Mouse (Mus musculus): ENCODE measurements around the gene Flot1. TPM values are rescaled to one million over a fixed set of nuclear protein-coding genes. Genes with fewer than 3 reads are reported as not detected.

Flot1 gene
- polyA plus RNA-seq, 1 experiment: 212 TPM

- peak overlapping the region; percentile 76 for H3K4me3 ChIP-seq (ENCODE audit: insufficient read depth, low read length)
- TF ChIP-seq POLR2A (IDR thresholded peaks at IDR 0.05; ENCODE audit: extremely low read depth, insufficient read depth, low read length) (no peak), CTCF (IDR thresholded peaks at IDR 0.05; ENCODE audit: extremely low read depth, insufficient read depth, low read length) (no peak)
- no peak overlapping the region for H3K27ac ChIP-seq (ENCODE audit: insufficient read depth, low read length)
- no peaks in the 10 kb centered on the region for H3K4me1 ChIP-seq (ENCODE audit: control insufficient read depth, insufficient read depth, low read length)
These were observed 37.8 kb downstream of the Flot1 start for GRCm38 (mm10) chr17:35860831-35861197.

DNA sequence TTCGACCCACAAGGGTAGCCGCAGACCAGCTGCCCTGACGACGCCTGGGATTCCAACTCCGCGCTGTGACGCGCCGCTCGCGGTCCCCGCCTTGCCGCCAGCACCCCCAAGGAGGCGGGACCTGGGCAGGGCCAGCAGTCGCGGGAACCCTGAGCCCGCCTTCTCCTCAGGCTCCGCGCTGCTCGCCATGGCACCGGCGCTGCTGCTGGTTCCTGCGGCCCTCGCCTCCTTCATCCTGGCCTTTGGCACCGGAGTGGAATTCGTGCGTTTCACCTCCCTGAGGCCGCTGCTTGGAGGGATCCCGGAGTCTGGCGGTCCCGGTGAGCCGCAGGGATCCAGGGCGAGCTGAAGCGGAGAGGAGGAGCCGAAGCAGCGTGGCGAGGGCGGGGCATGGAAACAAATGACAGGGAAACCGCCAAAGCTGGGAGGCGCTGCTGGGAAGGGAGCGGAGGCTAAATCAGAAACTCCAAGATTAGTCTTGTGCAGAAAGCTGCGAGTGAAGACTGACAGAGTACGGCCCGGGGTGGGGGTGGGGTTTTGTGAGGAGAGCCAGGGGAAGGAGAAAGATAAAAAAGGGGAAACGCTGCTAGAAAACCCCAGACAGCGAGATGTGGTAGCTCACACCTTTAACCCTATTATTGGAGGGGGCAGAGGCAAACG, 38.3 kb downstream of the Flot1 start, which contains the start of gene Nrm:
Nrm (plus strand) TSS at position 121 of the 660 bp plus-strand sequence.
- 0 out of 2 replicates have a peak, but pooled peaks have one; percentile 56 for TF ChIP-seq POLR2A (IDR thresholded peaks at IDR 0.05; ENCODE audit: extremely low read depth, insufficient read depth, low read length)
- 0 out of 2 replicates have a peak, but pooled peaks have one; percentile 8 for TF ChIP-seq CTCF (IDR thresholded peaks at IDR 0.05; ENCODE audit: extremely low read depth, insufficient read depth, low read length)
- Histone ChIP-seq H3K4me1 (ENCODE audit: control insufficient read depth, insufficient read depth, low read length) (peaks cover 2% of the 10 kb centered on the region; the same call in 1 of the 2 replicates), H3K27ac (ENCODE audit: insufficient read depth, low read length) (0 out of 2 replicates have a peak within 1 kb of the TSS, but pooled peaks have one; percentile 26), H3K4me3 (ENCODE audit: insufficient read depth, low read length) (peak within 1 kb of the TSS; percentile 76)

DNA sequence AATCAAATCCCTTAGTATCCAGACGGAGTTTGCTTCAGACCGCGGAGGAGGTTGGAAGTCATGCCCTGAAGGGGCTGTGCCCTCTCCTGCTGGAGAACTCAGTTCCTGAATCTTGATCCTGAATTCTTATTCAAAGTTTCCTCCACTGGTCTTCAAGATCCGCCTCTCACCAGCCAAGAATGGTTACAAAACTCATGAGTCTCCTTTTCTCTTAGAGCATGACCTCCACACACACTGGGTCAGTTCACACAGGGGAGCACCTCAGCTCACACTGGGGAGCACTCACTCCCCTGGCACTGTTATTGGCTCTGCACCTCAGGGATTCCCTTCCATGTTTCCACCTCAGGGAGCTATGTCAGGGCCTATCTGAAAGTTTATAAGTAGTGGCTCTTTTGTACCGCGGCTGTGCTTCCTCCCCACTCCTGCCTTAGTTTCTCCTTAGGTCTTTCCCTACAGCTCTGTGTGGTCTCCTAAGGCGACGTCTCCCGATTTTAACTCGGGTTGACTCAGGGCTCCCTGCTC, 41.9 kb downstream of the Flot1 start:
- Histone ChIP-seq H3K27ac (ENCODE audit: insufficient read depth, low read length) (no peak overlapping the region), H3K4me1 (ENCODE audit: control insufficient read depth, insufficient read depth, low read length) (peaks cover 3% of the 10 kb centered on the region; the same call in 1 of the 2 replicates), H3K4me3 (ENCODE audit: insufficient read depth, low read length) (no peak overlapping the region)
- TF ChIP-seq CTCF (IDR thresholded peaks at IDR 0.05; ENCODE audit: extremely low read depth, insufficient read depth, low read length): no peak
- no peak for TF ChIP-seq POLR2A (IDR thresholded peaks at IDR 0.05; ENCODE audit: extremely low read depth, insufficient read depth, low read length)

- Histone ChIP-seq H3K4me1 (ENCODE audit: control insufficient read depth, insufficient read depth, low read length) (peaks cover 3% of the 10 kb centered on the region; the same call in 1 of the 2 replicates), H3K4me3 (ENCODE audit: insufficient read depth, low read length) (peak within 1 kb of the TSS; percentile 77), H3K27ac (ENCODE audit: insufficient read depth, low read length) (peak within 1 kb of the TSS; percentile 60)
- TF ChIP-seq POLR2A (IDR thresholded peaks at IDR 0.05; ENCODE audit: extremely low read depth, insufficient read depth, low read length): peak; percentile 24; the same call in 1 of the 2 replicates
- no peak for TF ChIP-seq CTCF (IDR thresholded peaks at IDR 0.05; ENCODE audit: extremely low read depth, insufficient read depth, low read length)
These were observed 42.7 kb downstream of the Flot1 start, which contains the start of gene Ppp1r18 for GRCm38 (mm10) chr17:35865481-35866280. TSS of gene Ppp1r18 (plus strand) at chr17:35865593.

DNA sequence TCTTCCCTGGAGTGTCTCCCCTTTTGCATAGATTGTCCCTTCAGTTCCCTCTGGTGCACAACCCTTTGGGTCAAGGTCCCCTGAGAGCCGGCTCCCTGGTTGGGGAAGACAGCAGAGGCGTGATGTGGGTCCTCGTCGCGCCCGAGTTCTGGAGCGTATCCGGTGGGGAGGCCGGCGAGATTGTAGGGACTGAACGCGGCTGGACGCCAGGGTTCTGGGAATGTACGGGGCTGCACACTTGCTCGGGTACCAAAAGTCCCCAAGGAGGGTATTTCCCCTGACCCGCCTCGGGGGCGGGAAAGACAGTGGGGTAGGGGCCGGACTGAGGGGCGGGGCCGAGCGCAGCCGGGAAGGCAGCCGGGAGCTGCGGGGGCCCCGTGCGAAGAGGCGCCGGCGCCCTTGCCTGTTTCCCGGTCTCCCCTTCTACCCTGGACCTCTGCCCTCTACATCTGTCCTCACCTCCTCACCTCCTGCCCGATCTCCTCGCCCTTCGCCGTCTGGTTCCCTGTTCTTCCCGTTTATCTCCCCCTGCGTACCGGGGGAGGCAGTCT, 43.3 kb downstream of the Flot1 start:
- Histone ChIP-seq H3K4me1 (ENCODE audit: control insufficient read depth, insufficient read depth, low read length) (peaks cover 3% of the 10 kb centered on the region; the same call in 1 of the 2 replicates), H3K27ac (ENCODE audit: insufficient read depth, low read length) (peak overlapping the region; percentile 90), H3K4me3 (ENCODE audit: insufficient read depth, low read length) (peak overlapping the region; percentile 77)
- TF ChIP-seq CTCF (IDR thresholded peaks at IDR 0.05; ENCODE audit: extremely low read depth, insufficient read depth, low read length) (no peak), POLR2A (IDR thresholded peaks at IDR 0.05; ENCODE audit: extremely low read depth, insufficient read depth, low read length) (no peak)

DNA sequence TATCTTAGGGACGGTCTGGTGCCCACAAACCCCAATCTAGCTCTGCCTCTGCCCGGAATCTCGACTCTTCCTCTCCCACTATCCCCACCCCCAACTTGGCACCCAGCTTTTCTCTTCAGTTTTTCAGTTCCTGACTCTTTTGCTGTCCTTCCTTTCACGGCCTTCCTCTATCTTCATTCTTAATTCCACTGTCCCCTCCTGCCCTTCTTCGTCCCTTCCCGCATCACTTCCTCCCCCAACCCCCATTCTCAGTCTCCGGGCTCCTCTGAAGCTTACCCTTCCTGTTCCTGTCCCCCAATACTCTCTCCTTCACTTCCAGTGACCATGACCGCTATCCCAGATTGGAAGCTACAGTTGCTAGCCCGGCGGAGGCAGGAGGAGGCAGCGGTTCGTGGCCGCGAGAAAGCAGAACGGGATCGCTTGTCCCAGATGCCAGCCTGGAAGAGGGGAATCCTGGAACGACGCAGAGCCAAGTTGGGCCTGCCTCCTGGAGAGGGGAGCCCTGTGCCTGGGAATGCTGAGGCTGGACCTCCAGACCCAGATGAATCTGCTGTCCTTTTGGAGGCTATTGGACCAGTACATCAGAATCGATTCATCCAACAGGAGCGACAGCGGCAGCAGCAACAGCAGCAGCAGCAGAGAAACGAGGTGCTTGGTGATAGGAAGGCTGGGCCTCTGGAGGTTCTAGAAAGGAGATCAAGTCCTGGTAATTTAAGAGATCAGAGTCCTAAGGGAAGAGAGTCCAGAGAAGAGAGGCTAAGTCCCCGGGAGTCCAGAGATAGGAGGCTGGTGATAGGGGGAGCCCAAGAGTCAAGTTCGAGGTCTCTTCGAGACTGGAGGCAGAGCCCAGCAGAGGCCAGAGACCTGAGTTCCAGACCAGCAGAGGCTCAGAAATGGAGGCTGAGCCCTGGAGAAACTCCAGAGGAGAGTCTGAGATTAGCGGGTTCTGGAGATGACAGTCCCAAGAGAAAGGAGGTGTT, 44.2 kb downstream of the Flot1 start:
- H3K4me1 ChIP-seq (ENCODE audit: control insufficient read depth, insufficient read depth, low read length): peaks cover 3% of the 10 kb centered on the region; the same call in 1 of the 2 replicates
- TF ChIP-seq CTCF (IDR thresholded peaks at IDR 0.05; ENCODE audit: extremely low read depth, insufficient read depth, low read length): no peak
- peak overlapping the region; percentile 77 for H3K4me3 ChIP-seq (ENCODE audit: insufficient read depth, low read length)
- H3K27ac ChIP-seq (ENCODE audit: insufficient read depth, low read length): peak overlapping the region; percentile 90

- Histone ChIP-seq H3K4me1 (ENCODE audit: control insufficient read depth, insufficient read depth, low read length) (peaks cover 3% of the 10 kb centered on the region; the same call in 1 of the 2 replicates), H3K27ac (ENCODE audit: insufficient read depth, low read length) (peak overlapping the region; percentile 75), H3K4me3 (ENCODE audit: insufficient read depth, low read length) (peak overlapping the region; percentile 49)
- no peak for TF ChIP-seq CTCF (IDR thresholded peaks at IDR 0.05; ENCODE audit: extremely low read depth, insufficient read depth, low read length)
- no peak for TF ChIP-seq POLR2A (IDR thresholded peaks at IDR 0.05; ENCODE audit: extremely low read depth, insufficient read depth, low read length)
These were observed 45.3 kb downstream of the Flot1 start for GRCm38 (mm10) chr17:35868165-35868820.

DNA sequence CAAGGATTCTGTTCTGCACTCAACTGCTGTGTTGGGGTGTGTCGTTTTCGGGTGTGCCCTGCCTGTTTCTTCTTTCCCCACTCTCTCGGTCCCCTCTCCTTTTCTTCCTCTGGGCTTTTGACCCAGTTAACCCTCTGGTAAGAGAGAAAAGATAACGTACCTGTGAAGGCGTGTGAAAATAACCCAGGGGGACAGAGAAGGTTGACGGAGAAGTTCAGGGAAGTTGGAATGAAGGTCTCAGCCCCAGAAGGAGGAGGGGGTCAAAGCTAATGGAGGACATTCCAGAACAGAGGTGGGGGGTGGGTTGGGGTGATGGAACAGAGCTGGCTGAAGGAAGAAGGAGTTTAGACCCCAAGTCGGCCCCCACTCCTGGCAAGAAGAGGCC, 45.9 kb downstream of the Flot1 start:
- TF ChIP-seq CTCF (IDR thresholded peaks at IDR 0.05; ENCODE audit: extremely low read depth, insufficient read depth, low read length) (no peak), POLR2A (IDR thresholded peaks at IDR 0.05; ENCODE audit: extremely low read depth, insufficient read depth, low read length) (no peak)
- Histone ChIP-seq H3K4me3 (ENCODE audit: insufficient read depth, low read length) (peak overlapping the region; percentile 49), H3K4me1 (ENCODE audit: control insufficient read depth, insufficient read depth, low read length) (peaks cover 3% of the 10 kb centered on the region; the same call in 1 of the 2 replicates), H3K27ac (ENCODE audit: insufficient read depth, low read length) (peak overlapping the region; percentile 75)
